Mouse (Mus musculus) neural tube, embryonic 14.5 days (tissue): ENCODE results near the gene Camk1d. TPM values are rescaled to one million over a fixed set of nuclear protein-coding genes. Genes with fewer than 3 reads are reported as not detected.
"Not testable (repeated sequence)": the region's sequence is repeated elsewhere in the genome, so short reads cannot be mapped to it uniquely, and the experiment has no call there.

Source experiments
- ATAC-seq: fragments of 200-750 bp; cut with Nextera tagmentation; 2 replicates; pipeline ENCODE4 v1.8.0; 2017; ENCODE audit warnings: low read depth, mild to moderate bottlenecking, moderate TSS enrichment, moderate library complexity
- H3K27ac ChIP-seq: fragments of 300-500 bp; sonication (generic); 2 replicates; pipeline ENCODE4 v1.5.1; 2014; ENCODE audit warnings: low read depth, mild to moderate bottlenecking, control low read depth, low read length, moderate library complexity, mixed read lengths
- H3K27me3 ChIP-seq: fragments of 300-500 bp; sonication (generic); 2 replicates; pipeline ENCODE4 v1.6.1; 2014; ENCODE audit warnings: low read length; ENCODE audit not compliant: control insufficient read depth, insufficient read depth
- H3K36me3 ChIP-seq: fragments of 300-500 bp; sonication (generic); 2 replicates; pipeline ENCODE4 v1.6.1; 2014; ENCODE audit warnings: low read length, mixed read lengths; ENCODE audit not compliant: control insufficient read depth, insufficient read depth
- H3K4me1 ChIP-seq: fragments of 300-500 bp; sonication (generic); 2 replicates; pipeline ENCODE4 v1.6.1; 2014; ENCODE audit warnings: low read length; ENCODE audit not compliant: control insufficient read depth, insufficient read depth
- H3K4me2 ChIP-seq: fragments of 300-500 bp; sonication (generic); 2 replicates; pipeline ENCODE4 v1.6.1; 2014; ENCODE audit warnings: mild to moderate bottlenecking, low read depth, low read length, control low read depth
- H3K4me3 ChIP-seq: fragments of 300-500 bp; sonication (generic); 2 replicates; pipeline ENCODE4 v1.5.1; 2014; ENCODE audit warnings: low read depth, low read length, control low read depth, mixed read lengths
- H3K9ac ChIP-seq: fragments of 300-500 bp; sonication (generic); replicated peaks from 2 replicates; pipeline ENCODE4 v1.6.1; 2014; ENCODE audit warnings: low read depth, mild to moderate bottlenecking, control low read depth, low read length, mixed read lengths
- H3K9me3 ChIP-seq: fragments of 300-500 bp; sonication (generic); 2 replicates; pipeline ENCODE4 v1.6.1; 2016; ENCODE audit warnings: low read length; ENCODE audit not compliant: control insufficient read depth
- WGBS: fragments of 180-500 bp; shearing (Covaris S2); extraction: QIAGEN DNeasy Blood & Tissue Kit; methylation state at CpG from one replicate; pipeline ENCODE4 v1.1.7; 2014; 5-methylcytosine and 5-hydroxymethylcytosine counted together
- polyA plus RNA-seq: library from polyadenylated mRNA; unstranded; fragments of >200 nt; fragmentation: Nextera tagmentation; extraction: Ambion mirVana; gene quantifications from 2 replicates; pipeline ENCODE4 v1.2.1, GENCODE M21; 2014

Camk1d gene
- polyA plus RNA-seq, 1 experiment from 2014 or later: 9.9 TPM

DNA sequence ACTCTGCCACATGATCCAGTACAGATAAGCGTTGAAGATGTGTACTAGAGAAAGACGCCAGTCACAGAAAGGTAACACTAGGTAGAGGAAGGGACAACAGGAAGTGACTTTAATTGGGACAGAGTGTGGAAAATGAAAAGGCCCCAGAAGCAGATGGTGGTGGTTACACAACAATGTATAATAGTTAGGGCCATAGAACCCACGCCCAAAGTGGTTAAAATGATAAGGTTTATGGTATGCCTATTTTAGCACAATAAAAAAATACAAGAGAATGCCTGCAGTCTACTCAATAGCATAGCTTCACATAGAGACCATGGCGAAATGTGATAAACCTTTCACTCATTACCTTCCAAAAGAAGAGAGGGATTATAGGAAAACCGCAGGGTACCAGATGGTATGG, 147.7 kb downstream of the Camk1d start:
- no peak for ATAC-seq
- Histone ChIP-seq H3K4me3 (no peak overlapping the region), H3K36me3 (no peaks in the 10 kb centered on the region), H3K9ac (no peak overlapping the region), H3K9me3 (no peaks in the 10 kb centered on the region), H3K4me1 (no peaks in the 10 kb centered on the region), H3K27me3 (no peaks in the 10 kb centered on the region), H3K4me2 (no peak overlapping the region), H3K27ac (no peak overlapping the region)
- 95% methylated on average over 5 of the region's 5 CpGs for WGBS

DNA sequence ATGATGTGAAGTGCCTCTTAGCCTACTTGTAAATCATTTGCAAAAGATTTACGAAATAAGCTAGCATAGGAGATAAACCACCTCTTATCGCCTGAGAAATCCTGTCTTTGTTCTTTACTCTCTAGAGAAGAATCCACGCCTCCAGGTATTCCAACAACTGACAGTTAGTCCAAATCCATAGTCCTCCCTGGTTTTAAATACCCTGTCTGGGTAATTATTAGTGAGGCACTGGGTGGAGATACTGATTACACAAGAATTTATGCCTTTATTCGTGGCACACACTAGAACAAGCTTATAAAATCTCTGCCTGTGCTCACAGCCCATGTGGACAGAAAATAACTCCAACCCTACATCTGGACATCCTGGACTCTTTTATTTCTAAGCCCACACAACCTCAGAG, 150.6 kb downstream of the Camk1d start:
- no peak overlapping the region for H3K4me3 ChIP-seq
- H3K9me3 ChIP-seq: no peaks in the 10 kb centered on the region
- no peak overlapping the region for H3K27ac ChIP-seq
- no peaks in the 10 kb centered on the region for H3K36me3 ChIP-seq
- H3K4me2 ChIP-seq: no peak overlapping the region
- WGBS: 85% methylated on average over 4 of the region's 4 CpGs
- no peaks in the 10 kb centered on the region for H3K4me1 ChIP-seq
- no peak overlapping the region for H3K9ac ChIP-seq
- no peaks in the 10 kb centered on the region for H3K27me3 ChIP-seq
- ATAC-seq: no peak

DNA sequence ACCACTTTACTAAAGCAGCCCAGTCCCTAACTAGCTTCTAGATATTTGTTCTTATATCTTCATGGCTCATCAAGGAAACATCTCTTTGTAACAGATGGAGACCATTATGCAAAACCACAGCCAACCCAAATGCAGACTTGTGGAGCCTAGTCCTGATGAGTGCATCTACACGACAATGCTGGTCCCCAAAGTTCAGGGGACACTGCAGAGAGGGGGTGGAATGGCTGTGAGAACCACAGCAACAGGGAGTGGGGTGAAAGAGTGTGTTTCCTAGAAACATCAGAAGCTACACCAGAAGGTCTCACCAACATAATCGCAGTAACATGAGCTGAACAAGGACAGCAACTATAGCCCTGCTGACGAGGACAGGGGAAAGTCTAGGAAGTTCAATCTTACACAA, 152.9 kb downstream of the Camk1d start:
- no peak for ATAC-seq
- 93% methylated on average over 3 of the region's 3 CpGs for WGBS
- no peaks in the 10 kb centered on the region for H3K4me1 ChIP-seq
- no peaks in the 10 kb centered on the region for H3K9me3 ChIP-seq
- no peak overlapping the region for H3K27ac ChIP-seq
- no peaks in the 10 kb centered on the region for H3K36me3 ChIP-seq
- no peak overlapping the region for H3K9ac ChIP-seq
- H3K27me3 ChIP-seq: no peaks in the 10 kb centered on the region
- no peak overlapping the region for H3K4me3 ChIP-seq
- no peak overlapping the region for H3K4me2 ChIP-seq

DNA sequence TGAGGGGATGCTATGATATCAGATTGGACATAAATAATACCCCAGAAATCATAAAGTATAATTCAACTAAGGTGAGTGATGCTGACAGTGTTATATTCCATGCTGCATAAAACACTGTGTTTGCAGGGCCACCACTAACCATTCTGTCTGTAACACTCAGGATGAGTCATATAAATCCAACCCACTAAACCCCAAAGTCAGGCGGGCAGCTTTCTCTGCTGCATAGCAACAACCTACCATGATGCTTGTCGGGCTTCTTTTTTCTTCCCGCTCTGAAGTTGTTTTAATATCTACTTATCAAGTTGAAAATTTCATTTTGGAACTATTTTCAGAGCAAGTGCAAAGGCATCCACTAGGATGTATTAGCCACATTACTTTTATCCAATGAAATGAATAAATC, 161.1 kb downstream of the Camk1d start:
- H3K4me1 ChIP-seq: no peaks in the 10 kb centered on the region
- H3K27me3 ChIP-seq: no peaks in the 10 kb centered on the region
- H3K4me3 ChIP-seq: no peak overlapping the region
- no peak overlapping the region for H3K27ac ChIP-seq
- H3K36me3 ChIP-seq: no peaks in the 10 kb centered on the region
- H3K4me2 ChIP-seq: no peak overlapping the region
- ATAC-seq: no peak
- WGBS: 91% methylated on average over 3 of the region's 3 CpGs
- no peaks in the 10 kb centered on the region for H3K9me3 ChIP-seq
- H3K9ac ChIP-seq: no peak overlapping the region

DNA sequence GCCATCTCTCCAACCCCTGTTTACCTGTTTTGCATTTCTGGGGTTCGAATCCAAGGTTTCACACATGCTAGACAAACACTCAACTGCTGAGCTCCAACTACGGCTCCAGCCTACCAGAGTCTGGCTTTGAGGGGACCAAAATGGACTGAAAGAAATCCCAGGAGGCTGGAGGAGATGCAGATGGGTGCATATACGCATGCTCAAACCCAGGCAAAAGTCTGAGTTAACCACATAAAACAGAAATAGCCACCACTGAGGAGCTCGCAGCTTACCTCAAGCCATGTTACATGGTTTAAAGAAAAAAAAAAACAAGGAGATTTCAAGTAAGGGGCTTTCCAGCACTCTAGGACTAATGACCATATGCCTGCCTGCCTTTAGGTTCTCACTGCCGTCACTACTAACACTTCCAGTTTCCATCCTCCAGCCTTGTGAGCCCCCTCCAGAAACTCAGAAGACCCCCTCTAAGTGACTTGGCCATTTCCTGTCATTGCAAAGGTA, 162.5 kb downstream of the Camk1d start:
- no peak overlapping the region for H3K4me3 ChIP-seq
- H3K36me3 ChIP-seq: no peaks in the 10 kb centered on the region
- no peaks in the 10 kb centered on the region for H3K4me1 ChIP-seq
- H3K4me2 ChIP-seq: no peak overlapping the region
- no peaks in the 10 kb centered on the region for H3K9me3 ChIP-seq
- no peaks in the 10 kb centered on the region for H3K27me3 ChIP-seq
- ATAC-seq: no peak
- WGBS: 93% methylated on average over 5 of the region's 5 CpGs
- H3K9ac ChIP-seq: no peak overlapping the region
- H3K27ac ChIP-seq: no peak overlapping the region

DNA sequence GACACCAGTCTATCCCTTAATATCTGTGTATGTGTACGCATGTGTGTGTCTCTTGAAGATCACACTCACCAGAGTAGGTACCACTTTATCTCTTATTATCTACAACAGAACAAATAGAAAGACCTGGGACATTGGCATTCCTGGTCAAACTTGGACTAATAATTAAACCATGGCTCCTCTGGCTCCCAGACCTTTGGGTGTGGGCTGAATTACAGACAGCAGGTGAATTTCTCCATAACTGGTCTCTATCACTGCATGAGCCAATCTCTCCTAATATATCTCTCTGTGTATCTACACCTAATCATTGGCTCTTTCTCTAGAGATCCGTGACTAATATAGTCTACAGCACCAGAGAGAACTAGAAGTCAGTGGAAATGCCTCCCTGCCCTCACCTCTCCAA, 165.0 kb downstream of the Camk1d start:
- no peaks in the 10 kb centered on the region for H3K27me3 ChIP-seq
- no peaks in the 10 kb centered on the region for H3K4me1 ChIP-seq
- H3K4me3 ChIP-seq: no peak overlapping the region
- no peak for ATAC-seq
- no peaks in the 10 kb centered on the region for H3K36me3 ChIP-seq
- H3K9me3 ChIP-seq: no peaks in the 10 kb centered on the region
- 97% methylated on average over 2 of the region's 2 CpGs for WGBS
- no peak overlapping the region for H3K9ac ChIP-seq
- no peak overlapping the region for H3K27ac ChIP-seq
- no peak overlapping the region for H3K4me2 ChIP-seq

DNA sequence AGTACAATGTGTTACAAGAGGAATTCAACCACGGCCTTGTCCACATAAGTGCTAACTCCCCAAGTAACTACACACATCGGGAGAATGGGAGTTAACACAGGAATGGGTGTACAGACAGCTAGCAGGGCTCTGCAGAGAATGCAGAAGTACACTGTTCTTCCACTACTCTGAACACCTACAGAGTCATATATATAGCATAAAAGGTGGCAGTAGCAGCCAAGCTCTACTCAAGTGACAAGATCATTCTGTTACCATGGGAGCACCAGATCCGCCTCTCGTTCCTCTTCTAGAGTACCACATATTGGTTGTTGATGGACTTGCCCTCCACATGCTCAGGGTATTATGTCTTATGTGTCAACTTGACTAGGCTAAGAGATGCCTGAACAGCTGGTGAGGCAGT, 165.4 kb downstream of the Camk1d start:
- Histone ChIP-seq H3K9ac (no peak overlapping the region), H3K27ac (no peak overlapping the region), H3K9me3 (no peaks in the 10 kb centered on the region), H3K4me3 (no peak overlapping the region), H3K4me1 (no peaks in the 10 kb centered on the region), H3K27me3 (no peaks in the 10 kb centered on the region), H3K36me3 (no peaks in the 10 kb centered on the region), H3K4me2 (no peak overlapping the region)
- 95% methylated on average over 4 of the region's 4 CpGs for WGBS
- no peak for ATAC-seq

DNA sequence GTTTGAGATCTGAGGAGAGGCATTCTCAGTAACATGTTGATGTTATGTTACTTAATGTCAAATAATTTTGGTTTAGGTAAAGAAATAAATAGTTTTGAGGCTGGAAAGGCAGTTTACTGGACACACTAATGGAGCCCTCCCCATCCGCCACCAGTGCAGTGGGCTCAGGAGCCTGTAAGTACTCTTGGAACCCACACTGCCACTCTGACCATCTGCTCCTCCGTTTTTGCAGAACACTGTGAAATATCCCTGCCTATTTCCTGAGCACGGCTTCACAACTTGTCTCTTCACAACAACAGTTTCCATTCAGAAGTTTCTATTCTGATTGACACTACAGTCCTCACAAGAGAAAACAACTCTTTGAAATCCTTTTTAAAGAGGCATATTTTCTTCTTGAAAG, 173.4 kb downstream of the Camk1d start:
- H3K4me3 ChIP-seq: no peak overlapping the region
- ATAC-seq: no peak
- H3K9ac ChIP-seq: no peak overlapping the region
- H3K9me3 ChIP-seq: no peaks in the 10 kb centered on the region
- H3K27ac ChIP-seq: no peak overlapping the region
- no peaks in the 10 kb centered on the region for H3K4me1 ChIP-seq
- no peak overlapping the region for H3K4me2 ChIP-seq
- no peaks in the 10 kb centered on the region for H3K27me3 ChIP-seq
- no peaks in the 10 kb centered on the region for H3K36me3 ChIP-seq
- WGBS: 82% methylated on average over 3 of the region's 3 CpGs

DNA sequence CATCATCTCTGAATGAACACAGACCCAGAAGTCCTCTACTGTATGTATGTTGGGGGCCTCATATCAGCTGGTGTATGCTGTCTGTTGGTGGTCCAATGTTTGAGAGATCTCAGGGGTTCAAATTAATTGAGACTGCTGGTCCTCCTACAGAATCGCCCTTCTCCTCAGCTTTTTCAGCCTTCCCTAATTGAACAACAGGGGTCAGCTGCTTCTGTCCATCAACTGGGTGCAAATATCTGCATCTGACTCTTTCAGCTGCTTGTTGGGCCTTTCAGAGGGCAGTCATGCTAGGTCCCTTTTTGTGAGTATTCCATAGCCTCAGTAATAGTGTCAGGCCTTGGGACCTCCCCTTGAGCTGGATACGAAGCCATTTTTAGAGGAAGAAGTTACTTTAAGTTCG, 174.4 kb downstream of the Camk1d start:
- H3K4me1 ChIP-seq, H3K4me3 ChIP-seq, ATAC-seq, H3K4me2 ChIP-seq, H3K9me3 ChIP-seq, H3K36me3 ChIP-seq, H3K27ac ChIP-seq, H3K9ac ChIP-seq, H3K27me3 ChIP-seq: not testable (repeated sequence)
- WGBS: 76% methylated on average over 3 of the region's 3 CpGs

DNA sequence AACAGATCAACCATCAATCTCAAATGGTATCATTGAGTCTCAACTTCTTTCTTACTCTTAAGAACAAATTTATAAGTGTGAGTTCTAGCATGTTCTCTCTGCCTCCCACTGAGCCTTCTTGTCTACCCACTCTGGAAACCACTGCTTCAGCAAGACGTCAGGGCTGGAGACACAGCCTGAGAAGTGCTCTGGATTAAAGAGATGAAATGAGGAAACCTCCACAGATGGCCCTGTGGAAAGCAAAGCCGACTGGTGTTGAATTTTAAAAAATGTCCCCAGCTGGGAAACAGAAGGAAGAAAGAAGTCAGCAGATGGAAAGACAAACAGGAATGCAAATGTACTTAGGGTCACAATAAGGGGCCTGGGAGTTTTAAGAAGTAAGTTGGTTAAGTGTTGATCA, 180.4 kb downstream of the Camk1d start:
- no peak overlapping the region for H3K4me2 ChIP-seq
- no peaks in the 10 kb centered on the region for H3K36me3 ChIP-seq
- no peak overlapping the region for H3K27ac ChIP-seq
- no peaks in the 10 kb centered on the region; the same call in 1 of the 2 replicates for H3K9me3 ChIP-seq
- no peak for ATAC-seq
- no peak overlapping the region for H3K4me3 ChIP-seq
- no peak overlapping the region for H3K9ac ChIP-seq
- H3K27me3 ChIP-seq: no peaks in the 10 kb centered on the region
- H3K4me1 ChIP-seq: no peaks in the 10 kb centered on the region
- WGBS: 56% methylated on average over 2 of the region's 2 CpGs
